Mouse (Mus musculus): ENCODE data around the gene Sac3d1.

The Sac3d1 gene

DNA sequence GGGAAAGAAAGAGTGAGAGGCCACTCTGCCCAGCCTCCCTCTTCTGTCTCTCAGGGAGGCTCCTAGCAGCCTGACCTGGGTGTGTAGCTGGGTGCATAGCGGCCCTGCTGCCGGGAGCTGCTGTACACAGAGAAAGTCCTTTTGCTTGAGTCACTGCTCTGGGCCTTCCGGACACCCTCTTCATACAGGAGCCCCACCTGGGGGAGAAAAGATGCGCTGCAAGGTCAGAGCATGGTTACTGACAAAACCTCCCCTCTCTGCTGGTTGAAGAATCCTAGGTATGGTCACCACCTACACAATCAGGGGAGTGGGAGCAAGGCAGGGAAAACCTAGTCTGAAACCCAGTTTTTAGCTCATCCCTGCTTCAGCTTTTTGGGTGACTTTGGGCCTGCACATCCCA lies 49.5 kb downstream of the Sac3d1 start:
- DNase-seq = no peak

DNA sequence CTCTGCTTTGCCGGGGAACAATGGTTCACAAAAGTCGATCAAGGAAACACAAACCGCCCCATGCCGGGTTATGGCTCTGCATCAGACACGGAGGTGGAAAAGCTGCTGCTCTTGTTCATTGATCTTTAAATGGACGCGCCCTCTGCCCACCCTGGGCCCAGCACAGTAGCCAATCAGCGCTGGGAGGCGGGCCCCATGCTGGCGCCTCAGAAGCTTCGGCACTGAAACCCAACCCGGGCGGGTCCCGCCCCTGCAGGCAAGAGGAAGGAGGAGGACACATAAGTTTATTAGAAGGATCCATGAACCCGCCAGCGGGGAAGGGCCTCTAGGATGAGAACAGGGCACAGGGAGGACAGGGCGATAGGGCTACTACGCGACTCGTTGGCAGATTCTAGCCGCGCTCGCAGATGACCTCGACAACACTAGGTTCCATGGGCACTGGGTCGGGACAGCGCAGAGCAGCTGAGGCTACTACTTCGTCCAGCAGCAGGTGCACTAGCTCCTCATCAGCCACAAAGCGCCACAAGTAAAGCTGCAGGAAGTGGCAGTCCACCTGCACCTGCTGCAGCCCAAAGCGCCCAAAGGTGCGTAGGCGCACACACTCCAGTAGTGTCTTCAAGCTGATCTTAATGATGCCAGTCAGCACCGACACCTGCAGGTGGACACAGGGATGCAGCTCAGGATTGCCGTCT lies 50.6 kb downstream of the Sac3d1 start, which contains the start of gene Tm7sf2:
TSS of gene Tm7sf2 (minus strand) at position 650 of the 692 bp plus-strand sequence.
- peak; percentile 96 for DNase-seq

DNA sequence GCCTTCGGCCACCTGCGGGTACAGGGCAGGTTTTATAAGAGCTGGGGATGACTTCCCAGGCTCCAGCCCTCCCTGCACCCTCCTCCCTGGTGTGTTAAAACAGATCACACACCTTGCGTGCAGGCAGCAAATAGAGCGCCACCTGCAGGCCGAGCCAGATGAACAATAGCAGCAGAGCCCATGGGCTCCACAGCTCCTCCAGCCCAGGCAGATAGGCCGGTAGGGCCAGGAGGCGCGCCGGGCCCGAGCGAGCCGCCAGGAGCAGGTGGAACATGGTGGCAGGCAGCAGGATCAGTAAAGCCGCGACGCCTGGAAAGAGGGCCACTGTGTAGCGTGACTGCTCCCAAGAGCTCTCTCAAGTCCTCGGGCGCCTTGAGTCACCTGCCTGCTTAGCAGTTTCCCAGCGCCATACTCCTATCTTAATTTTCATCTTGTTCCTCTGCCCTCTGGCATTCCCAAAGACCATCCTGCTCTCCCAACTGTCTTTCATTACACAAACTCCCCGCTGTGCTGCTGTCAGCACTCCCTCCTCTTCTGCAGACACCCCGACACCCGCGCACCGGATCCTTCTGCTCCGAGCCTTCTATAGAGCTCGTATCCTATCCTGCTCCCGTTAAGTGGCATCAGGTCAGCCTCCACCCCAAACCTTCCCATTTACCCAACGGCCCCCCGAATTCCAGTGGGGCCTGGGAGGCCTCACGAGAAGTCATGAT lies 51.3 kb downstream of the Sac3d1 start:
- DNase-seq = peak; percentile 91

DNA sequence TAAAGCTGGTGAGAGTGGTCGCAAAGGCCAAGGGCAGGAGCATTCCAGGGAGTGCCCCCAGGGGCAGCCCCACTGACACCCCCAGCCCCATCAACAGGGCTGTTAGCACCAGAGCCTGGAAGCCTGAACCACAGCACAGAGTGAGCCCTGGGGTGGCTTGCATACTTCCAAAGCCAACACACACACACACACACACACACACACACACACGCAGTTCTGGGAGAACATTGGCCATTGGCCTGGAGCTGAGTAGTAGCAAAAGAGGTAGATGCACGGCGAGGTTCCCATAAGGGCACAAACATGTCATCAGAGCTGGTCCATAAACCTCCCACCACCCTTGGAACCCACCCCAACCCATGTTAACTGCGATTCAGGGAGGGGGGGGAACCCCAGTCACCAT lies 51.9 kb downstream of the Sac3d1 start:
- no peak for DNase-seq

Measured in embryo, embryonic 11 days (tissue).